In the genomic region with DNA sequence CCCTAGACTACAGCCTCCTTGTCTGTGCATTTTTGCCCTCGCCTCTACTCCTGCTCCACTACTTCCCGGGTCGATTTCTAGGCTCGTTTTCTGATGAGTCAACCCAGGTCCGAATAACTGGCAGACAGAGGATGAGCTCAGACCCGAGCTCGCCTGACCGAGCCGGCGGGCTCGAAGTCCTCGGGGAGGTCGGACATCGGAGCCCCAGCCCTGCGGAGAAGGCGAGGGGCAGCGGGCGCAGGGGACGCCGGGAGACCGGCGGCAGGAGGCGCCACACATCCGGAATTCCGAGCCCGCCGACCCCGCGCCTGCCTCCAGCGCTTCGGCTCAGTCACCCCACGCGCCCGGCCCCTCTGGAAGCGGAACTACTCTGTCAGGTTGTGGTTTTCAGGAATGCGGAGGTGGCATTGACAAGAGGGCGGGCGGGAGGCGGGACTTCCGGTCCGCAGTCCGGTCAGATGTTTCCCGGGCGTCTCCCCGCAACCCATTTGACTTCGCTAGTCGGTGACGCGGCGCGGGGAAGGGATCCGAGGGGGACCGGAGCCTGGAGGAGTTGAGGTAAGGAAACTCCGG, we compare ENCODE assay signal across 8 mouse cellular contexts. TPM values are rescaled to one million over a fixed set of nuclear protein-coding genes. Genes with fewer than 3 reads are reported as not detected.
DNase-seq lines count a peak whose midpoint lies in the region; ATAC-seq and TF ChIP-seq lines count a peak whose summit lies in the region.

Pcyt1a (plus strand) TSS at position 448 of the 573 bp plus-strand sequence.

- H3K27me3 ChIP-seq in G1E (ENCODE audit: insufficient read depth, low read length), result no peaks in the 10 kb centered on the region
- H3K27me3 ChIP-seq in forebrain, embryonic 15.5 days, result no peaks in the 10 kb centered on the region
- no peaks in the 10 kb centered on the region for H3K27me3 ChIP-seq in liver, postnatal 0 days (ENCODE audit: insufficient read depth, low read length)
- no peaks in the 10 kb centered on the region for H3K27me3 ChIP-seq in neural tube, embryonic 13.5 days

- intact Hi-C loops in heart, postnatal 14 days (cut with DNase I), result loop anchor here (5.0 kb wide), 1 partner anchor 98 kb away; the partner anchor contains the start of gene Ubxn7

- peaks cover 54% of the 10 kb centered on the region for H3K4me1 ChIP-seq in G1E (ENCODE audit: insufficient read depth, low read depth, low read length)
- peaks cover 24% of the 10 kb centered on the region for H3K4me1 ChIP-seq in forebrain, embryonic 15.5 days
- peaks cover 36% of the 10 kb centered on the region for H3K4me1 ChIP-seq in liver, postnatal 0 days (ENCODE audit: insufficient read depth)
- H3K4me1 ChIP-seq in neural tube, embryonic 13.5 days (replicated peaks), result peaks cover 18% of the 10 kb centered on the region

- H3K9me3 ChIP-seq in G1E (replicated peaks), result no peaks in the 10 kb centered on the region
- no peaks in the 10 kb centered on the region for H3K9me3 ChIP-seq in forebrain, embryonic 15.5 days
- no peaks in the 10 kb centered on the region for H3K9me3 ChIP-seq in liver, postnatal 0 days (ENCODE audit: low read length)
- no peaks in the 10 kb centered on the region for H3K9me3 ChIP-seq in neural tube, embryonic 13.5 days

- peak; percentile 71 for ATAC-seq in G1E (ENCODE audit: extremely low read depth, insufficient number of reproducible peaks, low FRiP score, poor library complexity, severe bottlenecking)
- peak; percentile 98 for ATAC-seq in forebrain, embryonic 15.5 days (replicated peaks)
- peak; percentile 96 for ATAC-seq in liver, postnatal 0 days
- peak; percentile 97 for ATAC-seq in neural tube, embryonic 13.5 days (ENCODE audit: low read depth)

- TF ChIP-seq EP300 in liver, postnatal 0 days (IDR thresholded peaks at IDR 0.05; ENCODE audit: low read depth), result peak; percentile 36; the same call in 1 of the 2 replicates

- H3K36me3 ChIP-seq in G1E (replicated peaks), result peaks cover 23% of the 10 kb centered on the region
- no peaks in the 10 kb centered on the region for H3K36me3 ChIP-seq in forebrain, embryonic 15.5 days
- no peaks in the 10 kb centered on the region for H3K36me3 ChIP-seq in liver, postnatal 0 days (replicated peaks; ENCODE audit: insufficient read depth, low read length)
- H3K36me3 ChIP-seq in neural tube, embryonic 13.5 days, result no peaks in the 10 kb centered on the region

- under 1% methylated on average over 54 of the region's 54 CpGs for WGBS in forebrain, embryonic 15.5 days
- WGBS in liver, postnatal 0 days (ENCODE audit: insufficient replicate concordance), result under 1% methylated on average over 54 of the region's 54 CpGs
- WGBS in neural tube, embryonic 13.5 days, result under 1% methylated on average over 54 of the region's 54 CpGs

- peak within 1 kb of the TSS; percentile 69 for H3K4me2 ChIP-seq in forebrain, embryonic 15.5 days (replicated peaks)
- peak within 1 kb of the TSS; percentile 90 for H3K4me2 ChIP-seq in liver, postnatal 0 days (ENCODE audit: low read depth, low read length)
- H3K4me2 ChIP-seq in neural tube, embryonic 13.5 days, result peak within 1 kb of the TSS; percentile 71

- peak within 1 kb of the TSS; percentile 88 for H3K27ac ChIP-seq in forebrain, embryonic 15.5 days (replicated peaks)
- peak within 1 kb of the TSS; percentile 96 for H3K27ac ChIP-seq in liver, postnatal 0 days (ENCODE audit: low read depth)
- peak within 1 kb of the TSS; percentile 95 for H3K27ac ChIP-seq in neural tube, embryonic 13.5 days (replicated peaks)

- TF ChIP-seq CTCF in G1E (IDR thresholded peaks at IDR 0.05; ENCODE audit: low read depth, low read length), result no peak
- peak; percentile 49 for TF ChIP-seq CTCF in liver, postnatal 0 days (IDR thresholded peaks at IDR 0.05; ENCODE audit: low read depth)

- peak; percentile 74 for DNase-seq in G1E (ENCODE audit: low spot score)
- peak; percentile 89 for DNase-seq in cerebellum, adult 11-12 months
- DNase-seq in heart, postnatal 14 days, result peak; percentile 87 to 90
- DNase-seq in layer of hippocampus, adult 11-12 months (ENCODE audit: low spot score), result peak; percentile 92
- peak; percentile 95 for DNase-seq in liver, postnatal 0 days
- peak; percentile 94 for DNase-seq in telencephalon, adult 2 months (ENCODE audit: low read depth, low spot score)

- H3K9ac ChIP-seq in forebrain, embryonic 15.5 days (replicated peaks), result peak within 1 kb of the TSS; percentile 89
- peak within 1 kb of the TSS; percentile 98 for H3K9ac ChIP-seq in liver, postnatal 0 days (replicated peaks)
- peak within 1 kb of the TSS; percentile 95 for H3K9ac ChIP-seq in neural tube, embryonic 13.5 days

- peak within 1 kb of the TSS; percentile 85 for H3K4me3 ChIP-seq in G1E (ENCODE audit: low read depth, low read length)
- peak within 1 kb of the TSS; percentile 83 for H3K4me3 ChIP-seq in forebrain, embryonic 15.5 days
- H3K4me3 ChIP-seq in liver, postnatal 0 days (ENCODE audit: low read depth, low read length), result peak within 1 kb of the TSS; percentile 95
- peak within 1 kb of the TSS; percentile 92 for H3K4me3 ChIP-seq in neural tube, embryonic 13.5 days

RNA-seq across cellular contexts. Expression of gene Pcyt1a, which starts in this region (rescaled TPM):
- 62.7 and 101 TPM in 2 replicates for total RNA-seq in G1E (2014; fragmentation: Nextera tagmentation)
- total RNA-seq in G1E (2017), result 101 and 104 TPM in 2 replicates
- 47.0 and 50.2 TPM in 2 replicates for polyA plus RNA-seq in G1E (2012)
- polyA plus RNA-seq in forebrain, embryonic 15.5 days (2015; fragmentation: Nextera tagmentation; extraction: Ambion mirVana), result 47.4 and 47.6 TPM in 2 replicates
- total RNA-seq in heart, postnatal 14 days (2021), result 100 to 1,000 TPM; 106 to 108 TPM
- 25.4 and 32.9 TPM in 2 replicates for polyA plus RNA-seq in liver, postnatal 0 days (2015; fragmentation: Nextera tagmentation; extraction: Ambion mirVana)
- 42.1 and 49.7 TPM in 2 replicates for polyA plus RNA-seq in neural tube, embryonic 13.5 days (2015; fragmentation: Nextera tagmentation; extraction: Ambion mirVana)

Comparison
In these comparisons a context has a peak if more than half of its experiments do, and no peak if none do; other contexts are left out.
1. Peak in every context shown above with its lines: DNase-seq, ATAC-seq, H3K4me3 ChIP-seq and H3K27ac ChIP-seq.